Mouse (Mus musculus) stomach, postnatal 0 days (tissue): ENCODE data around the gene Cnot6. TPM values are rescaled to one million over a fixed set of nuclear protein-coding genes. Genes with fewer than 3 reads are reported as not detected.
A peak's percentile ranks its signal among the peaks of the same experiment; 100 is the strongest.

Source experiments
- ATAC-seq: fragments of 200-750 bp; cut with Nextera tagmentation; 2 replicates; pipeline ENCODE4 v1.8.0; 2017; ENCODE audit not compliant: low FRiP score, low TSS enrichment
- DNase-seq: peaks from one replicate; pipeline ENCODE4 v3.0.0-alpha.2; 2016; ENCODE audit warnings: low spot score
- H3K27ac ChIP-seq: fragments of 300-500 bp; sonication (generic); replicated peaks from 2 replicates; pipeline ENCODE4 v1.5.1; 2014; ENCODE audit warnings: mild to moderate bottlenecking, control low read depth
- H3K27me3 ChIP-seq: fragments of 300-500 bp; sonication (generic); 2 replicates; pipeline ENCODE4 v1.6.1; 2014; ENCODE audit warnings: low read length; ENCODE audit not compliant: control insufficient read depth, insufficient read depth
- H3K36me3 ChIP-seq: fragments of 300-500 bp; sonication (generic); 2 replicates; pipeline ENCODE4 v1.6.1; 2014; ENCODE audit warnings: low read length, mixed read lengths; ENCODE audit not compliant: control insufficient read depth, insufficient read depth
- H3K4me1 ChIP-seq: fragments of 300-500 bp; sonication (generic); replicated peaks from 2 replicates; pipeline ENCODE4 v1.6.1; 2014; ENCODE audit warnings: antibody characterized with exemption; ENCODE audit not compliant: control insufficient read depth, insufficient read depth
- H3K4me2 ChIP-seq: fragments of 300-500 bp; sonication (generic); replicated peaks from 2 replicates; pipeline ENCODE4 v1.6.1; 2014; ENCODE audit warnings: low read depth, mild to moderate bottlenecking, control low read depth, moderate library complexity
- H3K4me3 ChIP-seq: fragments of 300-500 bp; sonication (generic); 2 replicates; pipeline ENCODE4 v1.5.1; 2014; ENCODE audit warnings: low read depth, low read length, control low read depth
- H3K9ac ChIP-seq: fragments of 300-500 bp; sonication (generic); 2 replicates; pipeline ENCODE4 v1.6.1; 2014; ENCODE audit warnings: mild to moderate bottlenecking, low read length, control low read depth, mixed read lengths
- H3K9me3 ChIP-seq: fragments of 300-500 bp; sonication (generic); 2 replicates; pipeline ENCODE4 v1.6.1; 2016; ENCODE audit warnings: low read length; ENCODE audit not compliant: control insufficient read depth
- CTCF ChIP-seq: IDR thresholded peaks from 2 replicates; pipeline ENCODE4 v1.5.1; 2016; ENCODE audit warnings: antibody characterized with exemption, low read depth, mild to moderate bottlenecking, moderate library complexity
- EP300 ChIP-seq: optimal IDR thresholded peaks from 2 replicates; pipeline ENCODE3; 2016; ENCODE audit warnings: antibody characterized with exemption
- WGBS: fragments of 180-500 bp; shearing (Covaris S2); extraction: QIAGEN DNeasy Blood & Tissue Kit; methylation state at CpG from one replicate; pipeline ENCODE4 v1.1.7; 2014; 5-methylcytosine and 5-hydroxymethylcytosine counted together
- polyA plus RNA-seq: library from polyadenylated mRNA; unstranded; fragments of >200 nt; fragmentation: Nextera tagmentation; extraction: Ambion mirVana; gene quantifications from 2 replicates; pipeline ENCODE4 v1.2.1, GENCODE M21; 2015

Gene Cnot6
- 29.1 and 29.6 TPM in 2 replicates for polyA plus RNA-seq

DNA sequence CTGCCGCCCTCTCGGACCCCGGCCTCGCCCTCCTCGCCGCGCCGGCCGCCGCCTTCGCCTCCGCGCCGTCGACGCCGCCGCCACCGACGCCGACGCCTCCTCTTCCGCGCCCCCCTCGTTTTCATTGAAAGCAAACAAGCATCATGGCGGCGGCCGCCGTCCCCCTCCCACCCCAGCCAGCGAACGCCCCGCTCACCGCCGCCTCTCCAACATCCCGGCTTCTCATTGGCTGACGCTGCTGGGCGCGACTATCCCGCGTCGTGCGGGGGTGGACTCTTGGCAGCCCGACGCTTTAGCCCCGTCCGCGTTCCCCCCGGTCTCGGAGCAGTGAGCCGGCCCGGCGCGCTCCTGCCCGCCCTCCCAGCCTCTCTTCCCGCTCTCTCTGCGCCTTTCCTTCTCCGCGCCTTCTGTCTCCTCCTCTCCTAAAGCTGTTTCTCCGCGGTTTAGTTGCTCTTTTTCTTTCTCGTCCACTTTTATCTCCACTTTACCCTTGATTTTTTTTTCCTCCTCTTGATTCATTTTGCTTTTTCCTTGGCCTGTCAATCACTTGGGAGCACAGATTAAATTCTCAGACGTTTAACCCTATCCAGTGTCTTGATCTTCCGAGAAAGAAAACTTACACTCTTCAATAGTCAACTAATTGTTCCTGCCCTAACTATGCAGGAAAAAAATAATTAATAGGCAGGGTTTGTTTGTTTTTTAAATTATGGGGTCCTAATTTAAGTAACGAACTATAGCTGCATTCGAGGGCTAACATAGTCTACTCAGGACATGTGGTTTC, at the start of gene Cnot6:
TSS of gene Cnot6 (minus strand) at position 169 of the 781 bp plus-strand sequence.
- H3K9me3 ChIP-seq, result no peaks in the 10 kb centered on the region
- ATAC-seq (peak; percentile 97), DNase-seq (peak; percentile 99)
- H3K4me1 ChIP-seq, result peaks cover 2% of the 10 kb centered on the region; the same call in 1 of the 2 replicates
- TF ChIP-seq CTCF, result no peak
- TF ChIP-seq EP300, result peak; percentile 67
- under 1% methylated on average over 54 of the region's 65 CpGs for WGBS
- H3K36me3 ChIP-seq, result no peaks in the 10 kb centered on the region
- H3K4me2 ChIP-seq, result peak within 1 kb of the TSS; percentile 66
- H3K4me3 ChIP-seq, result peak within 1 kb of the TSS; percentile 98
- peak within 1 kb of the TSS; percentile 98 for H3K27ac ChIP-seq
- H3K27me3 ChIP-seq, result no peaks in the 10 kb centered on the region
- peak within 1 kb of the TSS; percentile 98 for H3K9ac ChIP-seq

DNA sequence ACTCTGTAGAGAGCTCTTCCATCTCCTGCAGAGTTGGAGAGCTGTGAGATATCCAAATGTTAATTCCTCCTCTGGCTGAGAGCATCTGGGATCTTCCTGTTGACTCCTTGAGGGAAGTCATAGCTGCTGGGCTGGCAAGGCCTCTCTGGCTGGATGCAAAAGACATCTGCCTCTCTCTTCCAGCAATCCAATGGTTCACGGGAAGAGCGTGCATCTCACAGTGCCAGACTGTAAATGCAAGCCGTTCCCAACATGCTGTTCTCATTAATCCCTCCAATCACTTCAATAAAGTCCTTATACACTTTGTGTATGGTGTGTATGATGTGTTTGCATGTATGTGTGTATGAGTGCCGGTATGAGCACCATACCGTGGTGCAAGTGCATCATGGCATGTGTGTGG, 48.6 kb upstream of the Cnot6 start:
- Histone ChIP-seq H3K4me1 (peaks cover 3% of the 10 kb centered on the region; the same call in 1 of the 2 replicates), H3K4me2 (no peak overlapping the region), H3K9me3 (no peaks in the 10 kb centered on the region), H3K4me3 (no peak overlapping the region), H3K9ac (no peak overlapping the region), H3K27me3 (no peaks in the 10 kb centered on the region), H3K27ac (no peak overlapping the region), H3K36me3 (no peaks in the 10 kb centered on the region)
- ATAC-seq (no peak), DNase-seq (no peak)
- no peak for TF ChIP-seq EP300
- no peak for TF ChIP-seq CTCF
- WGBS, result 61% methylated on average over 5 of the region's 5 CpGs

DNA sequence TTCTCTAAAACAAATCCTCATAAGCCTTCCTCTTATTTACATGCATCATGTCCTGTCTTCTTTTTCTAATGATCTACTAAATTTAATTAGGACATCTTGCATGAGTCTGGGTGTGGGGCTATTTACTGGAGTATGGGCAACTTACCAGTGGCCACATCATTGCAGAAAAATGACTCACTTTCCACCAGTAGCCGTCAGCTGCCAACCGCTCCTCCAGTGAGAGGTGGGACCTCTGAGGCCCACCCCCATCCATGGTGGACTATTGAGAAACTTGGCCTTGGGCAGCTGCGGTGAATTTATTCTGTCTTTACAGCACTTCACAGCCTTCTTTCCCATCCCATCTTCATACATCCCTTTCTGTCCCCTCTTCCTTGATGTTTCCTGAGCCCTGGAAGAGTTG, 45.6 kb upstream of the Cnot6 start:
- ATAC-seq (no peak), DNase-seq (no peak)
- Histone ChIP-seq H3K27ac (no peak overlapping the region), H3K4me2 (no peak overlapping the region), H3K36me3 (no peaks in the 10 kb centered on the region), H3K4me1 (no peaks in the 10 kb centered on the region), H3K27me3 (no peaks in the 10 kb centered on the region), H3K4me3 (no peak overlapping the region), H3K9me3 (no peaks in the 10 kb centered on the region), H3K9ac (no peak overlapping the region)
- TF ChIP-seq EP300 (no peak), CTCF (no peak)
- WGBS, result 77% methylated on average over 3 of the region's 3 CpGs

DNA sequence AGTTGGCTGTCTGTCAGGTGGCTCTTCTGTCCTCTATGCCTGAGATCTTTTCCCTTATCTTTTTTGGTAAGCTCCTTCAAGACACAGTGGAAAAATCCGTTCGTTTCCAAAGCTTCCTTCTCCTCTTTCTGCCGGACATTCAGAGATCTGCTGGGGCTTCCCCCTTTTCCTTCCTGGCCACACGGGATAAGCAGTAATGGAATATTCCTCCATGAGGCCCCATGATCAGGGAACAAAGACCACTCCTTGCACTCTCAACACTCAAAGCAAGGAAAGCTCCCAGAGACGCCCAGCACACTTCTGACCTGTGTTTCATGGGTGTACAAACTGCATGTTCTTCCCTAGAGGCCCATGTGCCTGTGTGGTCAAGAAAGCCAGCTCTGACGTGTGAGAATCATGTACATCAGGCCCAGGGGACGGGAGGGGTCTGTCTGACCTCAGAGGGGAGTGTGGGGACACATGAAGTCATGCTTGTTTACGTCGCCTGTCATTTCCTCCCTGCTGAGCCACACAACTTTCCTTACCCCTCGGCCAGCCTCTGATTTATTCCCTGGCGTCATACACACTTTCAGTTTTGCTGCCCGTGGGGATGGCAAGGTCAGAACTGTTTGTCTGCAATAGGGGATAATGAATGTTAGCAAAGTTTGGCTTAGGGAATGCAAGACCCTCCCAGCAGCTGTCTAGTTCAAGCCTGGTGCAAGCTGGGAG, 42.6 kb upstream of the Cnot6 start:
- Histone ChIP-seq H3K27ac (peak overlapping the region; percentile 58), H3K9ac (no peak overlapping the region), H3K4me1 (no peaks in the 10 kb centered on the region), H3K4me3 (no peak overlapping the region), H3K4me2 (no peak overlapping the region), H3K36me3 (no peaks in the 10 kb centered on the region), H3K9me3 (no peaks in the 10 kb centered on the region), H3K27me3 (no peaks in the 10 kb centered on the region)
- DNase-seq (no peak), ATAC-seq (peak; percentile 53)
- TF ChIP-seq EP300 (no peak), CTCF (no peak)
- 27% methylated on average over 12 of the region's 12 CpGs for WGBS

DNA sequence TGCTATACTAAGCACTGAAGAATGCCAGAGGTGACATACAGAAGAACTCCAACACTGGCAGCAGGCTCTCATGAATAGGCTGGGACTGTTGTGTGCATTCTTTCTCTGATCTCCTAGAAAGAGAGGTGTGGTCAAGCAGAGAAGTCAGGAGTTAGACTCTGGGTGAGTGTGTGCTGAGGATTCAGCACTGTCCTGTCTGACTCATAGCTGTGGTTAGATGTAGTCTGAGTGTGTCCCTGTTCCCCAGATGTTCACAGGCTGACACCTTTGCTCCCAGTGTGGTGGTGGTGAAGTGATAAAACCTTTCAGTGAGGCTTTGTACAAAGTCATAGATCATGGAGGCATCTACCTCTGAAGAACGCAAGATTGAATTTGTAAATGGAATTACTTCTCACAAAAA, 34.2 kb upstream of the Cnot6 start:
- whole genome bisulfite sequencing, result 97% methylated on average over 1 of the region's 1 CpGs
- H3K4me3 ChIP-seq, result no peak overlapping the region
- no peaks in the 10 kb centered on the region for H3K36me3 ChIP-seq
- ATAC-seq (no peak), DNase-seq (no peak)
- H3K27me3 ChIP-seq, result no peaks in the 10 kb centered on the region
- H3K9ac ChIP-seq, result no peak overlapping the region
- no peak overlapping the region for H3K4me2 ChIP-seq
- H3K27ac ChIP-seq, result no peak overlapping the region
- TF ChIP-seq CTCF, result no peak
- no peak for TF ChIP-seq EP300
- peaks cover 3% of the 10 kb centered on the region; the same call in 1 of the 2 replicates for H3K9me3 ChIP-seq
- no peaks in the 10 kb centered on the region for H3K4me1 ChIP-seq

DNA sequence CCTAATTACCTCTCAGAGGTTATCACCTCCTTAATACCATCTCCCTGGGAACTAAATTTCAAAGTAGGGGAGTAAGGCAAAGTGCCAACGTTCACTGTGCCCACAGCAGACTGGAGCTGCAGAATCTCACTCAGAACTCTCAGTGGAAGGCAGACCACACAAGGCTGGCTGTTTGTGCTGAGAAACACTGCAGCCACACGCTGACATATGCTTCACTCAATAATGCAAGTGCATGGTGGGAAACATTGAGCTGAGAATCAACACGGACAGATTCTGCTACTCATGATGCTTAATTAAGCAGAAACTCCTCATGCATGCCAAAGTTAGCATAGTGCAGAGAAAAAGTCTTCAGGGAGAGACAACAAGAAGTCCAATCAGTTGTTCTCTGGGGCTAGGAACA, 33.3 kb upstream of the Cnot6 start:
- Histone ChIP-seq H3K4me2 (no peak overlapping the region), H3K27ac (no peak overlapping the region), H3K27me3 (no peaks in the 10 kb centered on the region), H3K9ac (no peak overlapping the region), H3K4me1 (no peaks in the 10 kb centered on the region), H3K4me3 (no peak overlapping the region), H3K9me3 (peaks cover 3% of the 10 kb centered on the region; the same call in 1 of the 2 replicates), H3K36me3 (no peaks in the 10 kb centered on the region)
- no peak for ATAC-seq
- 67% methylated on average over 3 of the region's 3 CpGs for WGBS
- DNase-seq, result no peak
- no peak for TF ChIP-seq EP300
- TF ChIP-seq CTCF, result no peak
